29 mouse cellular contexts compared by ENCODE assay signal in genomic region chr15:12373918-12374317, GRCm38 (mm10). TPM values are rescaled to one million over a fixed set of nuclear protein-coding genes. Genes with fewer than 3 reads are reported as not detected.
A peak's percentile ranks its signal among the peaks of the same experiment; 100 is the strongest.
DNase-seq lines count a peak whose midpoint lies in the region; ATAC-seq lines count a peak whose summit lies in the region.
"Had no signal": no experiment of that assay in that cellular context is flagged by ENCODE, and none has a peak within 500 bp of the region (broad histone marks: within the 10 kb centered on the region; RNA-seq: fewer than 3 reads in every experiment).

No protein-coding gene starts in this region.

- no peak overlapping the region for H3K4me3 ChIP-seq in kidney, embryonic 15.5 days (replicated peaks)
- H3K4me3 ChIP-seq: embryonic facial prominence, embryonic 13.5 days; erythroblast, embryonic 14.5 days; forebrain, embryonic 12.5 days; hindbrain, embryonic 10.5 days; limb, embryonic 15.5 days; liver, embryonic 15.5 days; midbrain, embryonic 13.5 days; stomach, embryonic 15.5 days had no signal

- H3K9ac ChIP-seq in kidney, embryonic 15.5 days: no peak overlapping the region
- H3K9ac ChIP-seq: embryonic facial prominence, embryonic 13.5 days; forebrain, embryonic 12.5 days; limb, embryonic 15.5 days; liver, embryonic 15.5 days; midbrain, embryonic 13.5 days; stomach, embryonic 15.5 days had no signal

- H3K27ac ChIP-seq in kidney, embryonic 15.5 days: peak overlapping the region; percentile 70
- H3K27ac ChIP-seq: embryonic facial prominence, embryonic 13.5 days; forebrain, embryonic 12.5 days; limb, embryonic 15.5 days; liver, embryonic 15.5 days; macrophage; midbrain, embryonic 13.5 days; stomach, embryonic 15.5 days had no signal

- H3K27me3 ChIP-seq in kidney, embryonic 15.5 days: no peaks in the 10 kb centered on the region
- H3K27me3 ChIP-seq: limb, embryonic 15.5 days; liver, embryonic 15.5 days; stomach, embryonic 15.5 days had no signal

- peaks cover 44% of the 10 kb centered on the region for H3K4me1 ChIP-seq in kidney, embryonic 15.5 days

- intact Hi-C loops in heart, postnatal 25 days (cut with DNase I): loop anchor here (2.0 kb wide), 1 partner anchor 177 kb away; no protein-coding TSS in a partner anchor

- ATAC-seq in kidney, embryonic 15.5 days (replicated peaks; ENCODE audit: low FRiP score): peak; percentile 77
- ATAC-seq: hindbrain, embryonic 16.5 days; intestine, embryonic 16.5 days; lung, postnatal 0 days; midbrain, embryonic 13.5 days had no signal

- DNase-seq in heart, adult 11 months: peak; percentile 94
- no peak for DNase-seq in heart, postnatal 25 days (ENCODE audit: low spot score)
- peak; percentile 76 for DNase-seq in kidney, adult 11 months
- peak; percentile 59 to 60 for DNase-seq in kidney, postnatal 36 days
- DNase-seq in thymus, adult 18-20 months: no peak
- DNase-seq in frontal cortex, postnatal 25 days (ENCODE audit: low spot score in 2 of 2): no peak
- DNase-seq in layer of hippocampus, adult 9-11 months: no peak
- DNase-seq: adrenal gland, adult 8-10 months; gastrocnemius, postnatal 10 days; right cerebral cortex, adult 18-20 months; right cerebral cortex, postnatal 4 days; thymus, adult 2 months; thymus, postnatal 4 days had no signal

- no peaks in the 10 kb centered on the region for H3K9me3 ChIP-seq in kidney, embryonic 15.5 days (replicated peaks)
- H3K9me3 ChIP-seq: embryonic facial prominence, embryonic 13.5 days; forebrain, embryonic 12.5 days; hindbrain, embryonic 10.5 days; limb, embryonic 15.5 days; liver, embryonic 15.5 days; midbrain, embryonic 13.5 days; stomach, embryonic 15.5 days had no signal

- no peak overlapping the region for H3K4me2 ChIP-seq in kidney, embryonic 15.5 days
- H3K4me2 ChIP-seq: embryonic facial prominence, embryonic 13.5 days; forebrain, embryonic 12.5 days; heart, embryonic 11.5 days; limb, embryonic 15.5 days; liver, embryonic 15.5 days; midbrain, embryonic 13.5 days; stomach, embryonic 15.5 days had no signal

- H3K36me3 ChIP-seq in kidney, embryonic 15.5 days: peaks cover 26% of the 10 kb centered on the region
- H3K36me3 ChIP-seq: forebrain, embryonic 12.5 days; liver, embryonic 15.5 days had no signal

- 45% methylated on average over 6 of the region's 6 CpGs for WGBS in kidney, embryonic 15.5 days

RNA-seq across cellular contexts. Expression of gene 1810049J17Rik, which starts 52.2 kb away (rescaled TPM):
- 1 to 10 TPM in 1 of 2 experiments, not detected in 1; 1.1 TPM for total RNA-seq in heart, postnatal 25 days (2021)
- 1.2 TPM in 1 of 2 replicates, not detected in the other for polyA plus RNA-seq in kidney, embryonic 15.5 days (2015; fragmentation: Nextera tagmentation; extraction: Ambion mirVana)
- total RNA-seq: gastrocnemius, postnatal 10 days; granulocyte monocyte progenitor cell, adult 5-6 weeks; monocyte, adult 5-6 weeks had no signal
- polyA plus RNA-seq: embryonic facial prominence, embryonic 13.5 days; erythroblast, embryonic 14.5 days; forebrain, embryonic 12.5 days; heart, embryonic 11.5 days; thymus, adult 2 months had no signal

RNA-seq across cellular contexts. Expression of gene Golph3, which starts 52.7 kb away (rescaled TPM):
- total RNA-seq in heart, postnatal 25 days (2021): 10 to 100 TPM; 81.6 to 89.8 TPM
- polyA plus RNA-seq in kidney, embryonic 15.5 days (2015; fragmentation: Nextera tagmentation; extraction: Ambion mirVana): 84.5 and 90.9 TPM in 2 replicates

Comparison
In these comparisons a context has a peak if more than half of its experiments do, and no peak if none do; other contexts are left out.
1. DNase-seq: peak in heart, adult 11 months (single experiment), kidney, adult 11 months (single experiment) and kidney, postnatal 36 days (2 of 2); none in heart, postnatal 25 days (single experiment), thymus, adult 18-20 months (0 of 2), frontal cortex, postnatal 25 days (0 of 2) and layer of hippocampus, adult 9-11 months (single experiment).